Mouse (Mus musculus): ENCODE results near the gene Schip1. TPM values are rescaled to one million over a fixed set of nuclear protein-coding genes. Genes with fewer than 3 reads are reported as not detected.

The Schip1 gene
- polyA plus RNA-seq, 1 experiment from 2014 or later: 181 TPM

Other genes with a start within 250 kb of the Schip1 start
- gene Iqcj, start 172.6 kb upstream of the Schip1 start, polyA plus RNA-seq (2015; fragmentation: Nextera tagmentation; extraction: Ambion mirVana): 0.65 and 0.93 TPM in 2 replicates
- 3.3 and 4.5 TPM in 2 replicates for gene Iqschfp, start 172.6 kb upstream of the Schip1 start, polyA plus RNA-seq (2015; fragmentation: Nextera tagmentation; extraction: Ambion mirVana)

Data from forebrain, embryonic 15.5 days (tissue).